Mouse (Mus musculus): ENCODE data around the gene Cblb.

Cblb gene

DNA sequence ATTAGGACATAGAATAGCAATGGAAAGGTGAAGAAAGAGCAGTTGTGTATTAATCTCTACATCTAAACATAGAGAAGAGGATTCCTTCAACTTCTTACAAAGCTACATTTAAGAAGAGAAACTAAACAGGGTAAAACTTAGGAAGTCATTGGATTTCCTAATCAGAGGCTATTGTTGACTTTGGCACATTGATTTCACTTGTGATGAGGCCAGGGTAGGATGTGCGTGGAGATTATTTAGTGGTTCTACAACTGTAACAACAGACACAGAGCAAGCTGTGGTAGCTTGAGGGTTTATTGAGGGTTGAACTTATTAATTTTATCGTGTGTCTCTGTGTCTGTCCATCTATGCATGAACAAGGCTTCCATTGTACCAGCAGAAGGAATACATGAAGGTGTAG is 7.8 kb downstream of the Cblb start:
- no peak for DNase-seq (ENCODE audit: low spot score)

GRCm38 (mm10) chr16:52040937-52041336 is 9.9 kb downstream of the Cblb start:
- no peak for DNase-seq (ENCODE audit: low spot score)

GRCm38 (mm10) chr16:52042667-52043379 is 11.8 kb downstream of the Cblb start:
- DNase-seq (ENCODE audit: low spot score) = no peak

DNA sequence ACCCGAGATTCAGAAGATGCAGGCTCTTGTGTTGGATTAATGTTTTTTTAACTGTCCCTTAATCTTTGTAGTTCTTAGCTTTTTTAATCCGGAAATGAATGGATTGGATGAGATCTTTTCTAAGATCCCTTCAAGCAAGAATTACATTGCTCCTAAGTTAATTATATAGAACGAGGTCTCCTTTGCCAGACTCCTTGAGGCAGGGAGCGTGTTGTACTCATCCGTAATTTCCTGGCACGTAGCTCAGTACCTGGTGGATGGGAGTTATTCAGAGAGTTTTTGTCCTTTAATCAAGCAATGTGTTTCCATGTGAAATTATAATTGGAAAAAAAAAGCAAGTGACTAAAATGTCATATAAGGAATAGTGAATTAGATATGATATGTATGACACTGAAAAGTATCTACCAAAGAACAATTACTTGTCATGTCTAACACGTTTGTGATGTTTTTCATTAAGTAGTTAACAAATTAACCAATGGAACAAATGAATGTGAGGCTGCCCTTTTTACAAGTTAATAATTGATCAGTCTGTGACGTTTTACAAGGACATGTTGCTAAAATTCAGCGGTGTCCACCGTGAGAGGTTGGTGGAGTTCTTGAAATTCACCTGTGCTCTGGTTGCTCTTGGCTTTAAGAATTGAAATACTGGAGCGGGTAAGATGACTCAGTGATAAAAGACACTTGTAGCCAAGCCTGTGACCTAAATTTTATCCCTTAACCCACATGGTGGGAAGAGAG is 12.5 kb downstream of the Cblb start:
- no peak for DNase-seq (ENCODE audit: low spot score)

DNA sequence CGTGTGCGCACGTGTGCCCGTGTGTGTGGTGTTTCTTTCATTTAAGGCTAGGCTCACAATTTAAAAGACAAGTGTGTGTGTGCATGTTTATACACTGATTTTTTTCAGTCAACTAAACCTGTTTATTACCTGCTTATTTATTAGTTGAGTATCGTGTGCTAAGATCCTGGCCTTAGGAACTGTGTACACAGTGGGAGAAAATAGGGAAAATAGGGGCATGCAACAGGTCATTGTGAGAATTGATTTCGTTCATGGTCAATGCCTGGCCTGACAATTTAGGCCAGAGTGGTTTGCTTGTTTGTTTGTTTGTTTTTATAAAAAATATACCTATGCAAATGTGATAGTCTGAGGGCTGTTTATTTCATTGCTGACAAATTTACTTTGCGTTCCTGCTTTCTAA is 13.5 kb downstream of the Cblb start:
- DNase-seq (ENCODE audit: low spot score) = no peak

- peak; percentile 60 for DNase-seq (ENCODE audit: low spot score)
Measured at GRCm38 (mm10) chr16:52044985-52045384, 14.0 kb downstream of the Cblb start.

DNA sequence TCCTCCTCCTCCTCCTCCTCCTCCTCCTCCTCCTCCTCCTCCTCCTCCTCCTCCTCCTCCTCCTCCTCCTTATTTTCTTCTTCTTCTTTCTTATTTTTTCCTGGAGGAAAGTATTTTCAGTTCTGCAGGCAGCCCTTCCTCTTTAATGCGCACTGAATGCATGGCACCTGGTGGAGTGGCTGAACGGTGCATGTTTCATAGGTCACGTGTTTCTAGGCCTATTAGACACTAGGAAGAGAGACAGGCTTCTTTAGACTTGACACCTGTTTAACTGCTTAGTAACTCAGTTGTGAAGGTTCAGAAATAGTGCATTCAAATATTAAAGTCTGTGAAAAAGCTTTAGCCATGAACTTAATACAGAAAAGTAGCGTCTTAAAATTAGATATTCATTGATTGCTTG is 15.4 kb downstream of the Cblb start:
- no peak for DNase-seq (ENCODE audit: low spot score)

DNA sequence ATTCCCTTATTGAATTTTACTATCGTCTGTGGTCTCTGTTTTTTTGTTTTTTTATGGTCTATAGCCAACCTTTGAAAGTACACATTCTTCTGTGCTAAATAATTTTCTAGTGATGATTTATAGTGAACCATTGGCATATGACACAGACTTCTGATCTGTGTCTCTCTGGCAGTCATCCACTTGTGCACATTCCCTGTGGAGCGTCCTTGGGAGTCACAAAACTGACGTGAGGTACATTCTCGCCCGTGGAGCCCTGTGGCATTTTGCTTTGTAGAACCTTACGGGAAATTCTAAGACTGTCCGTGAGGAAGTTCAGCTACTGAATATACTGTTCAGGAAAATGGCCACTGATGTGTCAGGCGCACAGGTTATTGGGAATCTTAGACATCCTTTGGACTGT is 20.1 kb downstream of the Cblb start:
- DNase-seq (ENCODE audit: low spot score) = no peak

GRCm38 (mm10) chr16:52052734-52053133 is 21.7 kb downstream of the Cblb start:
- DNase-seq (ENCODE audit: low spot score) = no peak

GRCm38 (mm10) chr16:52055236-52055635 is 24.2 kb downstream of the Cblb start:
- no peak for DNase-seq (ENCODE audit: low spot score)

DNA sequence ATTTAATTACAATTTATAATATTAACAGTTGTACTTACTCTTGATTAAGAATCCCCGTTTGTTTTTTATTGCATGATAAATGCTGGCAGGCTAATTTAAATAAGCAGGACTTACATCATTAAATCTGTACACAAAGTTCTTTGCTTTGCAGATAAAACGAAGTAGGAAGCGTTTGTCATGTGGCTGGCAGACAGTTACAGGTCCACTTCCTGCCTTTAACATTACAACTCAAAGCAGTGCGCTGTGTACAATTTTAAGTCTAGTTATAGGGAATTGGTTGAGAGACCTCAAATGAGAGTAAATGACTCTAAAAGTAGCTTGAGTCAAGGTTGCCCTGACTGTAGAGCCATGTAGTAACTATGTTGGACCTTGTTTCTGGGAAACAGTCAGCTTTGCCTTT is 25.1 kb downstream of the Cblb start:
- DNase-seq (ENCODE audit: low spot score) = no peak

GRCm38 (mm10) chr16:52057335-52057734 is 26.3 kb downstream of the Cblb start:
- no peak for DNase-seq (ENCODE audit: low spot score)

- no peak for DNase-seq (ENCODE audit: low spot score)
Measured at GRCm38 (mm10) chr16:52059535-52059934, 28.5 kb downstream of the Cblb start.

GRCm38 (mm10) chr16:52060100-52060719 is 29.2 kb downstream of the Cblb start:
- DNase-seq (ENCODE audit: low spot score) = peak; percentile 75

GRCm38 (mm10) chr16:52061015-52061481 is 30.0 kb downstream of the Cblb start:
- DNase-seq (ENCODE audit: low spot score) = no peak

DNA sequence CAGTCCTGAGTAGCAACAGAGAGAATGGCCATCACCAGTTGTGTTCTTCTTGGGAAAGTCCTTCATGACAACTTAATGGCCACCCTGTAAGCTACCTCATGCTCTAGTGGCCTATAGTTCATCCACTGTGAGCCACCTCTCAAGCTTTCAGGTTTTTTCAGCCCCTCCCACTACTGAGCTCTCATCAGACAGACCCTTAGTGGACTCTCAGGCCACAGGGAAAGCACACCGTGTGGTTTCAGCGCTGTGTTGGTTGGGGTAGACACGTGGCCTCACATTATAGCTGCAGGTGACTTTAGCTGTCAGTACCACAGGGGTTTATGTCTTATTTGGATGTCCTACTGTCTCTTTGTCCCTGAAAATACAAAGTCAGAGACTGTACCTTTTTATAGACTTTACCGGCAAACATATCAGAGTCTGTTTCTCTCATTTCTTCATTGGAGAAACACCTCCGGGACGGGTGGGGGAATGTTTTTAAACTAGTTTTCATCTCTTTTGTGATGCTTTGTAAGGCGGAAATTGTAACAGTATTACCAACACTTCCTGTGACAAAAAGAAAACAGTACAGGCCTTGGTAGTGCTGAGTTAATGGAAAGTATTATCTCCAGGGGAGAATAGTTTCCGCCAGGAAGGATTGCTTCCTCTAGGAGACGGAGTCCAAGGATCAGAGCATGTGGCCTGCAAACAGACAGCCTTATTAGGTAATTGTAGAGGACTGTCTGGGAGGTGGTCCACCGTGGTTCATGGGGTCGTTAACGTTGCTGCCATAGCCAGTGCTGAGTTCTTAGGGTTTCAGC is 33.5 kb downstream of the Cblb start:
- DNase-seq (ENCODE audit: low spot score) = no peak

GRCm38 (mm10) chr16:52067632-52068516 is 36.8 kb downstream of the Cblb start:
- DNase-seq (ENCODE audit: low spot score) = no peak

- DNase-seq (ENCODE audit: low spot score) = no peak
Measured at GRCm38 (mm10) chr16:52068517-52068874, 37.5 kb downstream of the Cblb start.

DNA sequence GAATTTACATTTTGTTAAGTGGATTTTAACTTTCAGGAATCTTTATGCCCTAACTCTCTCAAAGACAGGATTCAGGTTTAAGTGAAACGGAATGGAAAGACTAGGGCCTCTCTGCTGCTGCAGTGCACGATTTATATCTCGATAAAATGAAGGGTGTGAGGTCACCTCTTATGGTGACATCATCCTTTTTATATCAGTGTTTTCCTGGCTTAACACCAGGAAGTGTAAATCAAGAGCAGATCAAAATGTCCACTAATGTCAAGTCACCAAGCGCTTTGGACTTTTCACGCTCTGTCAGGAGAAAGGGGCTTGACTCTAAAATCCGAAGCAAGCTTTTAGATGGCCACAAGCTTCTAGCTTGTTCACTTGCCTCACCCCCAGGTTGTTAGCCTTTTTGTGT is 38.6 kb downstream of the Cblb start:
- no peak for DNase-seq (ENCODE audit: low spot score)

- DNase-seq (ENCODE audit: low spot score) = no peak
Measured at GRCm38 (mm10) chr16:52070128-52070527, 39.1 kb downstream of the Cblb start.

DNA sequence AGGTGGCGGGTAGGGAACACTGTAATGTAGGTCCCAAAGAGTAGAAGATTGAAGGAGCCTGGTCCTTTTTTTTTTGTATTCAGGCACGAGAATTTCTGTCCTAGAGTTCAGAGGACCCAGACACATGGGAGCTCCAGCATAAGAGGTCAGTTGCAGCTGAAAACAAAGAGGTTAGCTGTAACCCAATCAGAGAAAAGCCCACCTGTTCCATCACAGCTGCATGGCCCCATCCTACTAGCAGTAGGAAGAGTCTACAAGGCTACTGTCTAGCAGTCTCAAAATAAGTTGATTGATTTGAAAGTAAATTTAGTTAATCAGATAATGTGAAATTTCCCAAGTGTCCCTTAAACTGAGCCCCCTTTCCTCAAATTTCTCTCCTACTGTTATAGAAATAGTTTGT is 40.3 kb downstream of the Cblb start:
- no peak for DNase-seq (ENCODE audit: low spot score)
